Mouse (Mus musculus) cerebellum, adult 11-12 months (tissue): Measurements from ENCODE around the gene Tex13b.
"Not testable (repeated sequence)": the region's sequence is repeated elsewhere in the genome, so short reads cannot be mapped to it uniquely, and the experiment has no call there.

Experiments
- DNase-seq: peaks from one replicate; pipeline ENCODE4 v3.0.0; 2022

Tex13b gene

GRCm38 (mm10) chrX:140813312-140814006 is at the start of gene Tex13b:
Gene Tex13b (minus strand): TSS chrX:140813433.
- no peak for DNase-seq

DNA sequence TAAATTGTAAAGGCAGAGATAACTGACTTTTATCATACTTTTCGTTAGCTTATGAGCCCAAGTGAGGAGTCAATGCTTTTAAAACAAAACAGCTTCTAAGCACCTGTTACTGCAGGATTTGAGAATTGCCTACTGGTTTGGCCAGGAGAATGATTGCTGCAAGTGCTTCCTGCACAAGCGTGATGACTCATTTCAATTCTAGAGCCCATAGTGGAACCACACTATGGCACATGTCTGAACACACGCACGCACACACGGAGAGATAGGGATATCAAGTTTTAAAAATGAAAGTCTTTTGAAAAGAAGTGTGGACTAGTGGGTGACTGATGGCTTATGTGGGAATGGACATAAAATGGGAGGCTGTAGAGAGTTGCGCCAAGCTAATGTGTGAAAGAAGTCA is 49.5 kb upstream of the Tex13b start:
- DNase-seq: no peak

GRCm38 (mm10) chrX:140857445-140857844 is 44.2 kb upstream of the Tex13b start:
- no peak for DNase-seq

DNA sequence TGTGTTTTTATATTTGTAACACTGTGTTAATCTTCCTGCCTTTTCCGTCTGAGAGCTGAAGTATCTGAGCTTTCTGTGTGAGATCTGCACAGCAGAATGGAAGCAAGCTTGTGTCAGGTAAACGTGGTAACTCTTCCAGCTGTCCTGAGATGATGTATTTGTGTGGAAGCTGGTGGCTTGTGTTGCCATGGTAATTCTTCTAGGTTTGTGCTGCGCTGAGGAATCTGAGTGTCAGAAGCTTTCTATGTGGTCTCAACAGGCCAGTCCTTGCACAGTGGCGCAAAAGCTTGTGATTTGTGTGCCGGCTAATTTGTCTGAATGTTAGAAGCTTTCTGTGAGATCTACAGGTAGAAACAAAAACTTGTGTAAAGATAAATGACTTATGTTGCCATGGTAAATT is 43.8 kb upstream of the Tex13b start:
- not testable (repeated sequence) for DNase-seq

GRCm38 (mm10) chrX:140854561-140854960 is 41.3 kb upstream of the Tex13b start:
- no peak for DNase-seq

DNA sequence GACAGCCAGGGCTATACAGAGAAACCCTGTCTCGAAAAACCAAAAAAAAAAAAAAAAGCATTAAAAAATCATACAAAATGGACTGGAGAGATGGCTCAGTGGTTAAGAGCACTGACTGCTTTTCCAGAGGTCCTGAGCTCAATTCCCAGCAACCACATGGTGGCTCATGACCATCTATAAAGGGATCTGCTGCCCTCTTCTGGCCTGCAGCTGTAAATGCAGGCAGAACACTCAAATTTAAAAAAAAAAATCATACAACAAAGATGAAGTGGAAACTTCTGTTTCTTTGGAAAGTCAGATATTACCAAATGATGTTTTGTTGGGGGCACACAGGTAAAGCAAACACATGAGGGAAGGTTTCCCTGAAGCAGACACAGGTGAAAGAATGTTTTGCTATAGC is 32.2 kb upstream of the Tex13b start:
- DNase-seq: not testable (repeated sequence)

DNA sequence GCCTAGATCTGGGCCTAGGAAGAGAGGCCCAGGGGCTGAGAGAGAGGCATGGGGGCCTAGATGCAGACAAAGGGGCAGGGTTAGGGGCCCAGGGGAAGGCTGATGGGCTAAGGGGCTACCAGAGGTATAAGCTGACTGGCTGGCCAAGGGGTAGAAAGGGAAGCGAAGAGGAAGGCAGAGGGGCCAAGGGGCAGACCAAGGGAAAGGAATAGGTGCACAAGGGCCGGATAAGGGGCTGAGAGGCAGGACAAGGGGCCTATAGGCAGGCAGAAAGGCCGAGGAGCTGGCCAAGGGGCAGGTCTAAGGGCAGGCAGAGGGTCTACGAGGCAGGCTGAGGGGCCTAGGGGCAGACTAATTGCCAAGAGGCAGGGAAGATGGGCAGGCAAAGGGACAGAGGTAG is 26.7 kb upstream of the Tex13b start:
- no peak for DNase-seq

DNA sequence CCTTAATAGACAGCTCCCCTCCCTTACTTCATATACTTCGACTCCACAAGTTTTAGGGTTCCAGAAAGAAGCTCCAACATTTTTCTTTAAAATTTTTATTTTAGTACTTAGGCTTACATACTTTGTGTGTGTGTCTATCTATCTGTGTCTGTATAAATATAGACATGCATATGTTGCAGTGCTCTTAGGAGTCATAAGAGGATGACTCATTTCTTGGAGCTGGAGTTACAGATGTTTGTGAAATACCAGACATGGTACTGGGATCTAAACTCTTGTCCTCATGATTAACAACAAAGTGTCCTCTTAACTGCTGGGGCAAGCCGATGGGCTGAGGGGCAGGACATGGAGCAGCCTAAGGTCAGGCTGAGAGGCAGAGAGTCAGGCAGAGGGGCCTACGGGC is 24.8 kb upstream of the Tex13b start:
- no peak for DNase-seq

GRCm38 (mm10) chrX:140831706-140832105 is 18.5 kb upstream of the Tex13b start:
- no peak for DNase-seq

- DNase-seq: no peak
Observed at GRCm38 (mm10) chrX:140822295-140822694, 9.1 kb upstream of the Tex13b start.

- no peak for DNase-seq
Observed at GRCm38 (mm10) chrX:140805340-140805739, 7.9 kb downstream of the Tex13b start.

GRCm38 (mm10) chrX:140769794-140770193 is 43.4 kb downstream of the Tex13b start:
- DNase-seq: no peak
